Mouse (Mus musculus): Measurements from ENCODE around the gene Cyp11a1.

The Cyp11a1 gene

DNA sequence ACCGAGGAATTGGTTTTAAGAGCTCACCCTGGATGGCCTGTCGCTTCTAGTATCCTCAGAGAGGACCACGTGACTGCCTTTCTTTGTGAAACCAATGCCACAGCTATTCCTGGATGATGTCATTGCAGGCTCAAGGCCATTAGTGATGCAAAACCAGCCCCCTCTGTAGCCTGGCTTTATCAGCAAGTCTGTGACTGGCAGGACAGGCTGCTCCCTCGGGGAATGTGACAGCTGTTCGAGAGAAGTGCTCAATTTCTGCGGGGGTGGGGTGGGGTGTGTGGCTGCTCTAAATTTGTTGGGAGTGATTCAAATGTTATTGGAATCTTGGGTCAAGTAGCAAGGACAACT is 2.8 kb downstream of the Cyp11a1 start:
- no peak for DNase-seq (ENCODE audit: low read depth)

DNA sequence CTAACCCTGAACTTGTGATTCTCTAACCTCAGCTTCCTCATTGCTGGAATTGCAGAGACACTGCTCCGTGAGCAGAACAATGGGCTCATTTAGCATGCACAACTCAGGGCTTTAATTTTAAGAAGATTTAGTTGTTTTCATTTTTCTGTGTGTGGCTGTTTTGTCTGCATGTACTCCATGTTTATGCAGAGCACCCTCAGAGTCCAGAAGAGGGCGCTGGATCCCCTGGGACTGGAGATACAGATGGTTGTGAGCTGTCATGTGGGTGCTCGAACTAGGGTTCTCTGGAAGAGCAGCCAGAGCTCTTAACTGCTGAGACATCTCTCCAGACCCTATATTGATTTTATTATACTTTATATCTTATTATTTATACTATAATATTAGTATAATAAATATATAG is 3.4 kb downstream of the Cyp11a1 start:
- DNase-seq (ENCODE audit: low read depth) = no peak

DNA sequence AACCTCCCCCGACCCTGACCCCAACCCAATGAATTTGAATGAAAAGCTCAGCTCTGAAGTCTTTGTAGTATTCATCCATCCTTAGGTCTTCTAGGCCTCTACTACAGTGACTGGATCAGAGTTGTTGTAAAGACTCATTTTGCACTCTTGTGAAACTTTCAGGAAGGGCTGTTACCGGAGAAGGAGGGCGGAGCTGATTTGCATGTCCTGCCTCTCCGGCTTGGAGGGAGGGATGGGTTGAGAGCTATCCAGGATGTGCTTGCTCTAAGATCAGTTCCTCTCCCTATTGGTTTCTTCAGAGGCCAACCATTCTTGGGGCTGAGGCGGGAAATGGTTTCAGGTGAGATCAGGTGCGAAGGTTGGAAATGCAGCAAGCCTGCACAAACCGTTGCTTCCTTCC is 4.8 kb downstream of the Cyp11a1 start:
- DNase-seq (ENCODE audit: low read depth) = no peak

- no peak for DNase-seq (ENCODE audit: low read depth)
Measured at GRCm38 (mm10) chr9:58011552-58011951, 5.3 kb downstream of the Cyp11a1 start.

DNA sequence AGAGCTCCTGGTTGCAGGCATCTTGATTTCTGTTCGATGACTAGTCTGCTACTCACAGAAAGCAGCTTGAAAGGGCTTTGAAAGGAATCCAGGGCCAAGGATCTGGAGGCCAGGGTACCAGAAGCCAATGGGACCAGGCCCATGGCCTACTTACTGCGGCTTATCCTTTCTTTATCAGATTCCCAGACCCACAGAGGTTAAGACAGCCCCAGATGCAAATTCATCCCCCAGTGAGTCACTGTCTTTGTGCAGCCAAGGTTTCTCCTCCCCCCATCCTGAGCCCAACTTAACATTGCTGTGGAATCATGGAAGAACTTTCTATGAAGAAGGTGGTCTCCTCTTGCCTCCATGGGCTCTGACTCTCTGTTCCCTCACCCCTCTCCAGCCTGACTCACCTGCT is 6.3 kb downstream of the Cyp11a1 start:
- DNase-seq (ENCODE audit: low read depth) = no peak

DNA sequence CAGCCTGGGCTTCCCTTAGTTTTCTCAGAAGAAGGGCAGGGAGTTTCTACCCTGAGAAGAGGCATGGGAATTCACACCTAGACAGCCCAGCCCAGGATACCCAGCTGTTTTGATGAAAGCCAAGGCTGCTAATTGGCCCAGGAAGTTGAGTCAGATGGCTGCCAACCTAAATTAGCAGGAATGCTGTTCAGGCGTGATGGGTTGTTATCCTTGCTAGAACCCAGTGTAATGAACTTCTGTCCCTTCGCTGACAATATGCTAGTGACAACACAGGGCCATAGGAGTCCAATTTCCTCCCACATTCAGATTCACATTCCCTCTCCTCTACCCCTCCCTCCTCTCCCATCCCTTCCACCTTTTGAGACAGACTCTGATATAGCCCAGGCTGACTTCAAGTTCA is 6.7 kb downstream of the Cyp11a1 start:
- DNase-seq (ENCODE audit: low read depth) = no peak

- no peak for DNase-seq (ENCODE audit: low read depth)
Measured at GRCm38 (mm10) chr9:58014393-58015160, 8.4 kb downstream of the Cyp11a1 start.

- DNase-seq (ENCODE audit: low read depth) = no peak
Measured at GRCm38 (mm10) chr9:58015856-58016255, 9.6 kb downstream of the Cyp11a1 start.

GRCm38 (mm10) chr9:58016962-58017361 is 10.8 kb downstream of the Cyp11a1 start:
- no peak for DNase-seq (ENCODE audit: low read depth)

GRCm38 (mm10) chr9:58018385-58018784 is 12.2 kb downstream of the Cyp11a1 start:
- no peak for DNase-seq (ENCODE audit: low read depth)

- DNase-seq (ENCODE audit: low read depth) = no peak
Measured at GRCm38 (mm10) chr9:58025995-58026394, 19.8 kb downstream of the Cyp11a1 start.

- no peak for DNase-seq (ENCODE audit: low read depth)
Measured at GRCm38 (mm10) chr9:58027426-58028180, 21.4 kb downstream of the Cyp11a1 start.

GRCm38 (mm10) chr9:58028841-58029240 is 22.6 kb downstream of the Cyp11a1 start:
- DNase-seq (ENCODE audit: low read depth) = no peak

GRCm38 (mm10) chr9:58029635-58030034 is 23.4 kb downstream of the Cyp11a1 start:
- DNase-seq (ENCODE audit: low read depth) = no peak

DNA sequence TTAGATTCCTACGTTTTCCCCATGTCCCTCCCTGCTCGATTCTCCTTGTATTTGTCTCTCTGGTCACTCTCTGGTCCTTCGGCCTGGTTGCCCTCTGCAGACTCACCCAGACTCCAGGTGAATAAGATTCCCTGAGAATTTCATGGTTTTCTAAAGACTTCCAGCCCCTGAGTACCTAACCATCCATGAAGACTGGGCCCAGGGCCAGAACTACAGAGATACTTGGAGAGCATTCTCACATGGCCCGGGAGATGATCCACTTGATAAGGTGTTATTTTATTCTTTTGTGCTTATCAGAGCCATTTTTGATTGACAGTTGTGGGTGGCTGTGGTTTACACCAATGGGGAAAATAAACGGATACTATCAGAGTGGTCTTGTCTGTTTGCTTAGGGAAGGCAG is 25.7 kb downstream of the Cyp11a1 start:
- no peak for DNase-seq (ENCODE audit: low read depth)

DNA sequence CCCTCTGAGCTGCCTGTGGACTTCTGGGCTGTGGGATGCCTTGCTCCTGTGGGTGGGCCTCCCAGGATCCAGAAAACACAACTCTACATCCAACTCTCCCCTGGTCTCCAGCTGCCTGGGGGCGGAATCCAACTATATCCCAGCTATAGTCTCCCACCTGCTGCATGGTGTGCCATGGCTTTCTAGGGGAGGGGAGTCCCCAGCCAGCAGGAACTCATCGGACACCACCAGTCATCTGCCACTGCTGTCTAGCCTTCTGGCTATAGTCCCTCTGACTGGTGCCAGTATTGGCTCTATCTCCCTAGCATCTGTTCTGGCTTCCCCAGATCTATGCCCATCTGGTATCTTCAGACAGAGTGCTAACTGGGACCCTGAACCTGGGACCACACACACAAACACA is 29.3 kb downstream of the Cyp11a1 start:
- DNase-seq (ENCODE audit: low read depth) = no peak

- no peak for DNase-seq (ENCODE audit: low read depth)
Measured at GRCm38 (mm10) chr9:58035951-58036698, 29.9 kb downstream of the Cyp11a1 start.

DNA sequence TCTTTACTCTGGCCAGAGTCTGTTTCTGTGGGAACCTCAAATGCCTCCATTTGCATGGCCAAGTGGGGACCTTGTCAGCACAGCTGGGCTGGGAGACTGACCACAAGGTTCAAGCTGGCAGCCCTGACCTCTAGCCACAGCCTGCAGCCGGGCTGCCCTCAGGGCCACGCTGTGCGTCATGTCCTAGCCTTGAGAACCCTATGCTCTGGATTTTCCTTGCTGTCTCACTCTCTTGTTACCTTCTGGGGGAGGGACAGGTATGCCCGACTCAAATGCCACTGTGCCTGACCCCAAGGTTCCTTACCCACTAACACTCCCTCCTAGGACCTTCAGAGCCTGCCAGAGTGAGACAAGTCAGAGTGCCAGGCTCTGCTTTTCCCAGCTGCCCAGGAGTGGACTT is 30.8 kb downstream of the Cyp11a1 start:
- no peak for DNase-seq (ENCODE audit: low read depth)

DNA sequence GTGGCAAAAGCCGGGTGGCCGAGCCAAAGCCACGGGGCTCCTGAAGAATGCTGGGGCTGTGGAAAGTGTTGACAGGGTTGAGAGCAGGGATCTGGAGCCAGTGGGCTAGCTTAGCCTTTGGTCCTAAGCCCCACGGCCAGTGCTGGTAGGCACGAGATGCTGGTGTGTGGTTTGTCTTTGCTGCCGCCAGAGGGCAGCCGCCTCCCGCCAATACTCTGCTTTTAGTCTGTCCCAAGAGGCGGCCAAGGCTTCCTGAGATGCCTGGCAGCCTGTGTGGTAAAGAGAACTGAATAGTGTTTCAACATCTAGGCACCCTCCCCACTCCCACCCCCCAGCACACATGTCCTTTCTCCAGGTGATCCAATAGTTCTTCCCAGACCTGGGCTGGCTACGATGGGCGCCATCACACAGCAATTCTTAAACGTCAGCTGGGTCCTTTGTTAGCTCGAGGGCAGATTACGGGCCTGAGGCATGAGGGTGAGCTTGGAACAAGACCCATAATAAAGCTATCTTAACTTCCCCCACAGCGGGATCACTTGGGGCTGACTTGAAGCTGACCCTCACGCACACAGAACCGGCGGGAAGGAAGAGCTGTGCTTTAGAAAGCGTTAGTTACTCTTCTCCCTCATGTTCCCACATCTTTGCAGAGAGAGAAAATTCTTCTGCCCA is 32.4 kb downstream of the Cyp11a1 start:
- DNase-seq (ENCODE audit: low read depth) = no peak

DNA sequence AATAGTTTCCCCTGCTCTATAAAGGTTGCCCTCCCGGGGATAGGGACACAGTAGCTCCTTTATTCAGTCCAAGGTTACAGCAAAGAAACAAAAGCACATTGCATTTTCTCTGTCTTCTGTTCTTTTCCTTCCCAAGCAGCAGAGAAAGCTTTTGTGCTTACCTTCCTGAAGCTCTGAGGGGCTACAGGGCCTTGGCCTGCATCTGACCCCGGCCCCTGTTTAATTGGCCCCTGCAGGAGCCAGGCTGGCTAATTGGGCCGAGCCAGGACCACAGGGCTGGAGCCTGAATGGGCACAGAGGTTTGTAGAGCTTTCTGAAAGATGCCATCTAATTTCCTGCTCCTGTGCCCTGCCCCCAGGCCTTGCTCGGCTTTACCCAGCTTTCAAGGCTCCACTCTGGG is 34.8 kb downstream of the Cyp11a1 start:
- no peak for DNase-seq (ENCODE audit: low read depth)

- DNase-seq (ENCODE audit: low read depth) = no peak
Measured at GRCm38 (mm10) chr9:58042391-58042790, 36.2 kb downstream of the Cyp11a1 start.

DNA sequence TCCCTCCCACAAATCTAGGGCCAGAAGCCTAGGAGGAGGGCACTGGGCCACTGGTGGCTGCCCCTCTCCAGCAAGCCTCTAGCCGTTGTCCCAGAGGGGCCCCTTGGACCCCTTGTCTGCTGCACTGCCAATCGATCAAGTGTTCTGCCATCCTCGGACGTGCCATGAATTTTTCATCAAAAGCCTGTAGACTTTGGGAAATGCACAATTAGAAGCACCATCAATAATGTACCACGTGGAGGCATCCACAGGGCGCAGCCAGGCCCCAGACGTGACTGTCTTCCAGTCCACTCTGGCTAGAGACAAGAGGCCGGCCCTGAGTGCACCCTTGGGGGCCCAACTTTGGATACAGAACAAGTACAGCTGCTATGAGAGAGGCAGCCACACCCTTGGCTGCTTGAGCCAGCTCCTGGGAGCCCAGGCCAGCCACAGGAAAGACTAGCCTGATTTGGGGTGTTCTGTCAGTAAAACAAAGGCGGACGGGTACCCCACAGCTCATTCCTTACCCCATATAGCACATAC is 37.3 kb downstream of the Cyp11a1 start:
- DNase-seq (ENCODE audit: low read depth) = no peak

Measured in c-Kit-positive CD71-positive TER-119-negative erythroid progenitor cells, embryonic 14.5 days (primary cell).